Mouse (Mus musculus) right cerebral cortex, postnatal 36 days (tissue): Measurements from ENCODE around the gene Tpra1.

ENCODE experiments used
- DNase-seq, 2 experiments: peaks; one replicate each; pipeline ENCODE4 v3.0.0; 2022; ENCODE audit warnings: low spot score in 2 of 2, mixed read lengths in 1 of 2

Gene Tpra1

GRCm38 (mm10) chr6:88956725-88957124 lies 54.7 kb downstream of the Tpra1 start:
- DNase-seq: no peak

DNA sequence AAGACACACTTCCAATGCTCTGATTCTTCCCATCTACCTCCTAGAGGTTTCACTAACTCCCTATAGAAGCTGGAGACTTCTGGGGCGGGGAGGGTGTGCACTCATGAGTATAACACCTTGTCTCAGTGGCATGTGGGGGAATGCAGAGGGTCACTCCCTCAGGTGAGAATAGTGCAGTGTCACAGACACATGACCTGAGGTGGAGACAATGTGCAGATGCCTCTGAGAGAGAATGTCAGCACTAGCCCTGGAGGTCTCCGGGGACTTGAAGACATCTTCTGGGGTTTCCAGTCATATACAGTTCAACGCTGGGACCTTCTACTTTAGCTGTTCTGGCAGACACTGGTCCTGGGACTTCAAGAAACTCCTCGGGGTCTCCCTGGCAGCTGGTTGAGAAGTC lies 55.3 kb downstream of the Tpra1 start:
- no peak for DNase-seq

DNA sequence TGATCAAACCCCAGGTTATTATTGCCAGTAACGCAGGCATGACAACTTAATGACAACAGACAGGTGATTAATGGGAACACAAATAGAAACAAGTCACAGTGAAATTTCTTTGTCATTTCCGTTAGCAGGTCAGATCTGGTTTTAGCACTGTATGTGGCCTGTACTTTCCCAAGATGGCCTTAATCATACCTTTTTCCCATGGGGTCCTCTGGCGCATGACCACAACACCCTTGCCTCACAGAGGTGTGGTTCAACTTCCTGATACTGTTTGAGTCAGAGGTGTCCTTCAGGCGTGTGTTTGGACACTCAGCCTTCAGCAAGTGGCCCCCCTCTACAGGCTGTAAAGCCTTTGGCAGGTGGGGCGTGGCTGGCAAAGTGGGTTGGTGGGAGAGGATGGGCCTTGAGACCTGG lies 55.8 kb downstream of the Tpra1 start:
- no peak for DNase-seq

- no peak for DNase-seq
These were observed 56.3 kb downstream of the Tpra1 start for GRCm38 (mm10) chr6:88958305-88958704.

DNA sequence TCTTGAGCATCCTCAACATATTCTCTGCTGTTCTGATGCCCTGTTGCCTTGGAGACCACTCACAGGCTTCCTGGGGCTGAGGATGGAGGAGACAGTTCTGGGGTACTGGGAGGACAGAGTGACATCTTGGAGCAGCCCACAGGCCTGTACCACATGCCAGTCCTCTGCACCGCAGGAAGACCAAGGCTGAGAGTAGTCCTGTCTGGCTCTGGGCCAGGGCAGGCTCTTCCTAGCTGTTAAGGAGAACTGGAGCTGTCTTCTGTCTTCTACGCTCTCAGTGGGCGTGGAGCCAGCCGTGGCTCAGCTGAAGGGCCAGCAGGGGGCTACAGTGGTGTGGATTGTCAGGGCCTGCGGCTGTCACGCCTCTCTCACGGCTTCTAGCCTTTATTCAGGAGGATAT lies 57.8 kb downstream of the Tpra1 start:
- peak; percentile 69 for DNase-seq

DNA sequence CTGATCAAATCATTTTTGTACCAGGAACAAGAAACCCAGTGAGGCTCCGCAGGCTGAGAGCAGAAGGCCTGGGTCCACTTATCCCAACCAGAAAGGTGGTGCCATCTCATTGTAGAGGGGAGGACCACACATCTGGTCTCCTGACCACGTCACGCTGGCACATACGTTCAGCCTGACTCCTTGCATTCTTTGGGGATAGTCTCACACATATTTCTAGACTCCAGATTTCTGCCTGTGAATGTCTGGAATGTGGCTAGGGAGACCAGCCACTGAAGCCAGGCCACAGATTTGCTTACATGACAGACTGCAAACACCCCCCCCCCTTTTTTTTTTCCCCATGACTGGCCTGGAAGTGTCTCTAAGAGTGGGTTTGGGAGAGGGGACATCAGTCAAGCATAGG lies 58.9 kb downstream of the Tpra1 start:
- no peak for DNase-seq
